Mouse (Mus musculus) testis, adult 2 months (tissue): ENCODE data around the gene Pnkp.

Experiments used
- CTCF ChIP-seq: fragments of 200-500 bp; IDR thresholded peaks from 2 replicates; pipeline ENCODE4 v1.5.1; 2012; ENCODE audit warnings: low read depth, mild to moderate bottlenecking, inconsistent platforms, low read length, moderate library complexity; ENCODE audit not compliant: control insufficient read depth, insufficient read depth, insufficient replicate concordance
- POLR2A ChIP-seq: fragments of 200-500 bp; IDR thresholded peaks from 2 replicates; pipeline ENCODE4 v1.6.1; 2012; ENCODE audit warnings: low read depth, mild to moderate bottlenecking, inconsistent platforms, low read length, moderate library complexity; ENCODE audit not compliant: control insufficient read depth

DNA sequence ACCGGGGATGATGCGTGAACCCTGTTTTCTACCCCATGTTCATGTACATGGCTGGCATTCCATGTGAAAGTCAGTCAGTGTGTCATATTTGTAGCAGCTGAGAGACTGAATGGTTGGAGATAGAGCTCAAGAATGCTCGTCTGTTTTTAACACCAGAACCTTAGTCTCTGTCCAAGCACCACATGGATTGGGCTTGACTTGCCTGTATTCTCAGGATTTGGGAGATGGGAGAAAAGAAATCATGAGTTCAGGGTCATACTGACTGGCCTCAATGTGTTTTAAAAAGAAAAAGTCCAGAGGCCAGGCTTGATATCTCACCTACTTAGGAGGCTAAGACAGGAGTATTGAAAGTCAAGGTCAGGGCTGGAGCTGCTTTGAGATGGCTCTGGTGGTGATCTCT lies 39.5 kb upstream of the Pnkp start:
- TF ChIP-seq POLR2A (no peak), CTCF (no peak)
